Mouse (Mus musculus) Patski (cell line): Measurements from ENCODE around the gene Tnxb. TPM values are rescaled to one million over a fixed set of nuclear protein-coding genes. Genes with fewer than 3 reads are reported as not detected.

Experiments
- ATAC-seq: fragments of 100-300 bp; one replicate; pipeline ENCODE4 v1.8.0; 2021
- CTCF ChIA-PET: fragments of 350-600 bp; sonication (Branson Sonifier 250); formaldehyde crosslinking; loops from one replicate; lab custom pipeline; 2022; ENCODE audit warnings: inconsistent platforms; lab: Charles Lee
- POLR2A ChIA-PET: fragments of 350-600 bp; sonication (Branson Sonifier 250); formaldehyde crosslinking; loops from one replicate; lab custom pipeline; 2022; ENCODE audit warnings: antibody characterized with exemption, inconsistent platforms; lab: Charles Lee
- DNase-seq: peaks from one replicate; pipeline ENCODE4 v3.0.0-alpha.2; 2011; ENCODE audit warnings: low read depth, low spot score
- H3K27me3 ChIP-seq: fragments of 371-371 bp; one replicate; pipeline ENCODE4 v1.5.1; 2021
- CTCF ChIP-seq: fragments of 100-300 bp; IDR thresholded peaks from one replicate; pipeline ENCODE4 v1.5.1; 2021
- in situ Hi-C: fragments of 300-500 bp; cut with MboI; formaldehyde crosslinking; loops from 3 replicates; pipeline ENCODE4 v1.11.1; 2018; ENCODE audit warnings: low pct_unique_long_range_greater_than_20kb, mixed read lengths
- polyA plus RNA-seq: library from polyadenylated mRNA; unstranded; gene quantifications from one replicate; pipeline ENCODE4 v1.2.3, GENCODE M21; 2021

Gene Tnxb
- polyA plus RNA-seq, 1 experiment from 2014 or later = 0.50 TPM

- ChIA-PET POLR2A (no interaction called here), CTCF (no interaction called here)
- peaks cover 5% of the 10 kb centered on the region for H3K27me3 ChIP-seq
- DNase-seq (no peak), ATAC-seq (no peak)
- no peak for TF ChIP-seq CTCF
- in situ Hi-C loops = loop anchor here (5.0 kb wide), 1 partner anchor 34 kb away; no protein-coding TSS in a partner anchor
These were observed 7.4 kb upstream of the Tnxb start for GRCm38 (mm10) chr17:34662978-34663377.

DNA sequence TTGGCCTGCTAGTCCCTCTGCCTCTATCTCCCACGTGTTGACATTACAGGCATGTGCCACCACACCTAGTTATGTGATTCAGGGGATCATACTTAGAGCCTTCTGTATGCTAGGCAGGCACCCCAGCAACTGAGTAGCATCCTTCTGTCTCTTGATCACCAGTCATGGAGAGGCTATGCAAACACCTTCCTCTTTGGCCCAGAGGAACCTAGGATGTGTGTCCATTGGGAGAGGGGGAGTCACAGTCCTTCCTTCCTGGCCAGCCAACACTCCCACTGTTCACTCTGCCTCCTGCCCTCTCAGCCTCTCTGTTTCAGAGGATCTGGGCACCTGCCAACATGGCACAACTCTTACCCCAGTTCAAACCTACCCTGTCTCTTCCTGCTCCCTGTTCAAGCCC lies 6.8 kb upstream of the Tnxb start:
- CTCF ChIA-PET = no interaction called here
- in situ Hi-C loops = loop anchor here (5.0 kb wide), 1 partner anchor 34 kb away; no protein-coding TSS in a partner anchor
- ATAC-seq = no peak
- DNase-seq = no peak
- peaks cover 5% of the 10 kb centered on the region for H3K27me3 ChIP-seq
- no peak for TF ChIP-seq CTCF
- POLR2A ChIA-PET = no interaction called here

- ChIA-PET POLR2A (interaction anchor here (0.6 kb wide), 1 partner anchor 9 kb away, joined by 3 read pairs; no protein-coding TSS in a partner anchor), CTCF (no interaction called here)
- TF ChIP-seq CTCF = no peak
- DNase-seq = no peak
- in situ Hi-C loops = loop anchor here (5.0 kb wide), 1 partner anchor 33 kb away; no protein-coding TSS in a partner anchor
- no peak for ATAC-seq
- peaks cover 5% of the 10 kb centered on the region for H3K27me3 ChIP-seq
These were observed 5.9 kb upstream of the Tnxb start for GRCm38 (mm10) chr17:34664472-34664871.

DNA sequence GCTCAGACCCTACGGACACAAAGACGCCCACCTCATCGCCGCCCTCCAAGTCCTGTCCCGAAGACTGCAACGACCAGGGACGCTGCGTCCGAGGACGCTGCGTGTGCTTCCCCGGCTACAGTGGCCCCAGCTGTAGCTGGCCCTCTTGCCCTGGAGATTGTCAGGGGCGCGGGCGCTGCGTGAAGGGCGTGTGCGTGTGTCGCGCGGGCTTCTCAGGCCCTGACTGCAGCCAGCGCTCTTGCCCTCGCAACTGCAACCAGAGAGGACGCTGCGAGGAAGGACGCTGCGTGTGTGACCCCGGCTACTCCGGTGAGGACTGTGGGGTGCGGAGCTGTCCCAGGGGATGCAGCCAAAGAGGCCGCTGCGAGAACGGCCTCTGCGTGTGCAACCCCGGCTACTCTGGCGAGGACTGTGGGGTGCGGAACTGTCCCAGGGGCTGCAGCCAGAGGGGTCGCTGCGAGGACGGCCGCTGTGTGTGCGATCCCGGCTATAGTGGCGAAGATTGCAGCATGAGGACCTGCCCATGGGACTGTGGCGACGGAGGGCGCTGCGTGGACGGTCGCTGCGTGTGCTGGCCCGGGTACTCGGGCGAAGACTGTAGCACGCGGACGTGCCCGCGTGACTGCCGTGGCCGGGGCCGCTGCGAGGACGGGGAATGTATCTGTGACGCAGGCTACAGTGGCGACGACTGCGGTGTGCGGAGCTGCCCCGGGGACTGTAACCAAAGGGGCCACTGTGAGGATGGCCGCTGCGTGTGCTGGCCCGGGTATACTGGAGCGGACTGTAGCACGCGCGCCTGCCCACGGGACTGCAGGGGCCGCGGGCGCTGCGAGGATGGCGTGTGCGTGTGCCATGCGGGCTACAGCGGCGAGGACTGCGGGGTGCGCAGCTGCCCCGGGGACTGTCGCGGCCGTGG lies 1.1 kb downstream of the Tnxb start:
- DNase-seq (no peak), ATAC-seq (no peak)
- POLR2A ChIA-PET = no interaction called here
- TF ChIP-seq CTCF = no peak
- CTCF ChIA-PET = no interaction called here
- in situ Hi-C loops = no loop called here
- peaks cover 46% of the 10 kb centered on the region for H3K27me3 ChIP-seq

- in situ Hi-C loops = no loop called here
- ATAC-seq = no peak
- TF ChIP-seq CTCF = no peak
- ChIA-PET POLR2A (no interaction called here), CTCF (no interaction called here)
- peaks cover 46% of the 10 kb centered on the region for H3K27me3 ChIP-seq
- DNase-seq = no peak
These were observed 2.0 kb downstream of the Tnxb start for GRCm38 (mm10) chr17:34672246-34672792.

GRCm38 (mm10) chr17:34673139-34673538 lies 2.8 kb downstream of the Tnxb start:
- ATAC-seq (no peak), DNase-seq (no peak)
- H3K27me3 ChIP-seq = peaks cover 46% of the 10 kb centered on the region
- in situ Hi-C loops = no loop called here
- no peak for TF ChIP-seq CTCF
- ChIA-PET POLR2A (no interaction called here), CTCF (no interaction called here)

GRCm38 (mm10) chr17:34674524-34675204 lies 4.3 kb downstream of the Tnxb start:
- H3K27me3 ChIP-seq = peaks cover 46% of the 10 kb centered on the region
- CTCF ChIA-PET = interaction anchor here (1.3 kb wide), 1 partner anchor 19 kb away, joined by 3 read pairs; no protein-coding TSS in a partner anchor
- ATAC-seq = no peak
- in situ Hi-C loops = no loop called here
- DNase-seq = no peak
- no peak for TF ChIP-seq CTCF
- POLR2A ChIA-PET = no interaction called here

DNA sequence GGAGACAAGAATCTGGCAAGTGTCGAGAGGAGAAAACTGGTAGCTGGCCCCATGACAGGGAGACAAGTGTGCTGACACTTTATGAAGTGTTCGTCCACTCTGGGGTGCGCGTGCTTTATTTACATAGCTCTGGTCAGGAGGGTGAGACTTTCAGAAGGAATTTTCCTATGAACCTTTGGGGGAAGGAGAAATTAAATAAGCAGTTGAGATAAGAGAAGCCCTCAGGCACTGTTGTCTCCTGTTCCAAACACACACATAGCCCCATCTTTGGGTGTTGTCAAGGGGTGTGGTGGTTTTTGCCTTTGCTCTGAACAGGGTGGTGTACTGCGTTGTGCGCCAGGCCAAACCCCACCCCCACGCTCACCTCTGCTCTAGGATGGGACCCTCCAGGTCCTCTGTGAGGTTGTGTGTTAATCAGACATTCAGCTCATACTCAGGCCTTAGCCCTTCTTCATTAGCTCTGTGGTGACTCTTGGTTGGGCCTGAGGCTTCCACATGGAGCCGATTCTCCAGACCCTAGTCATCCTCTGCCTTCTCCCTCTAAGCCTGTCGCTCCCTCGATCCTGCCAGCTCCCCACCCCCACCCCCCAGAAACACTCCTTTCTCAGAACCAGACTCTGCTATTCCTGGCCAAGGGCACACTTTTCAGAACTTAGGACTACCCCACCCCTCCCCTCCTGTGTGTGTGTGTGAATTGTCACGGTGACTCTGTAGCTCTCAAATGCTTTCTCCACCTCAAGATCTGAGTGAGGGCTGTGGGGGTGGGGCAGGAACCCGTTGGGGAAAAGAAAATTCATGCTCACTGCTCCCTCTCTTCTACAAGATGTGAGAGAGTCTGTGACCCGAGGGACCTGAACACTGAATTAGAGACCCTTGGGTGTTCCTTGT lies 5.1 kb downstream of the Tnxb start:
- no peak for TF ChIP-seq CTCF
- ChIA-PET CTCF (interaction anchor here (1.3 kb wide), 1 partner anchor 20 kb away, joined by 3 read pairs; no protein-coding TSS in a partner anchor), POLR2A (no interaction called here)
- ATAC-seq (no peak), DNase-seq (no peak)
- H3K27me3 ChIP-seq = peaks cover 42% of the 10 kb centered on the region
- in situ Hi-C loops = no loop called here

- TF ChIP-seq CTCF = no peak
- H3K27me3 ChIP-seq = peaks cover 37% of the 10 kb centered on the region
- ATAC-seq = no peak
These were observed 5.7 kb downstream of the Tnxb start for GRCm38 (mm10) chr17:34676093-34676460.

DNA sequence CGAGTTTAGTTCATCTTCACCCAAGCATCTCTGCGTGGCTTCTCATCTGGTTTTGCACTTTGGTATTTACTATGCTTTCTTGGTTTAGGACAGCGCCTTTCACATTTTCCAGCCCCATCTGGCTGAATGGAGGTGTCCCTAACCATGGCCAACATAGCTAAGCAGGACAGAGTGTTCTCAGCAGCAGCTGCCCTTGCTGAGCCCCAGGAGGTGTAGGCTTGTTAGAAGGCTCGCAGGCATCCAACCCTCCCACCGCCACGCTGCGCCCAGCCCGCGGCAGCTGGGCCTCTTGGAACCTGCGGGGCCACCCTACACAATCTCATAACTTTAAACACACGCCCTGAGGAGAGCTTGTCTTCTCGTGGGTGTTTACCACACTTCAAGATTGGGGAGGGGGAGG lies 6.3 kb downstream of the Tnxb start:
- H3K27me3 ChIP-seq = peaks cover 31% of the 10 kb centered on the region

More at GRCm38 (mm10) chr17:34676093-34676460, 5.7 kb downstream of the Tnxb start:
- ChIA-PET POLR2A (no interaction called here), CTCF (interaction anchor here (1.3 kb wide), 1 partner anchor 21 kb away, joined by 3 read pairs; no protein-coding TSS in a partner anchor)
- in situ Hi-C loops = no loop called here
- DNase-seq = no peak

More for the DNA sequence above, 6.3 kb downstream of the Tnxb start:
- in situ Hi-C loops = no loop called here
- ChIA-PET CTCF (no interaction called here), POLR2A (no interaction called here)
- no peak for TF ChIP-seq CTCF
- ATAC-seq = no peak
- DNase-seq = no peak
